Comparison of ENCODE assay signal across 7 mouse cellular contexts in genomic region chr16:33696811-33697575, GRCm38 (mm10). TPM values are rescaled to one million over a fixed set of nuclear protein-coding genes. Genes with fewer than 3 reads are reported as not detected.
DNase-seq lines count a peak whose midpoint lies in the region; ATAC-seq and TF ChIP-seq lines count a peak whose summit lies in the region.

No protein-coding gene starts in this region.

- no peak overlapping the region; the same call in 1 of the 2 replicates for H3K27ac ChIP-seq in thymus, adult 2 months (ENCODE audit: control insufficient read depth, insufficient read depth, low read length)
- H3K27ac ChIP-seq in forebrain, embryonic 13.5 days: peak overlapping the region; percentile 68
- H3K27ac ChIP-seq in hindbrain, embryonic 13.5 days: peak overlapping the region; percentile 41
- peak overlapping the region; percentile 72 for H3K27ac ChIP-seq in lung, embryonic 15.5 days
- peak overlapping the region; percentile 8 for H3K27ac ChIP-seq in stomach, postnatal 0 days (replicated peaks)

- H3K4me1 ChIP-seq in thymus, adult 2 months (replicated peaks; ENCODE audit: control insufficient read depth, insufficient read depth, low read length): peaks cover 29% of the 10 kb centered on the region
- peaks cover 87% of the 10 kb centered on the region for H3K4me1 ChIP-seq in forebrain, embryonic 13.5 days
- H3K4me1 ChIP-seq in hindbrain, embryonic 13.5 days (replicated peaks): peaks cover 57% of the 10 kb centered on the region
- H3K4me1 ChIP-seq in lung, embryonic 15.5 days: peaks cover 35% of the 10 kb centered on the region
- 0 out of 2 replicates have a peak, but pooled peaks cover 6% of the 10 kb centered on the region for H3K4me1 ChIP-seq in stomach, postnatal 0 days (replicated peaks; ENCODE audit: control insufficient read depth, insufficient read depth)

- no peak for TF ChIP-seq POLR2A in thymus, adult 2 months (IDR thresholded peaks at IDR 0.05; ENCODE audit: control insufficient read depth, extremely low read depth, insufficient read depth, low read length, poor library complexity)

- H3K27me3 ChIP-seq in thymus, adult 2 months (ENCODE audit: control insufficient read depth, insufficient read depth, low read length): no peaks in the 10 kb centered on the region
- no peaks in the 10 kb centered on the region for H3K27me3 ChIP-seq in forebrain, embryonic 13.5 days
- H3K27me3 ChIP-seq in hindbrain, embryonic 13.5 days: no peaks in the 10 kb centered on the region
- H3K27me3 ChIP-seq in lung, embryonic 15.5 days: no peaks in the 10 kb centered on the region
- no peaks in the 10 kb centered on the region for H3K27me3 ChIP-seq in stomach, postnatal 0 days (ENCODE audit: control insufficient read depth, insufficient read depth, low read length)

- WGBS in thymus, adult 2 months: 69% methylated on average over 13 of the region's 13 CpGs
- 66% methylated on average over 13 of the region's 13 CpGs for whole genome bisulfite sequencing in forebrain, embryonic 13.5 days
- WGBS in hindbrain, embryonic 13.5 days: 72% methylated on average over 13 of the region's 13 CpGs
- WGBS in lung, embryonic 15.5 days: 66% methylated on average over 13 of the region's 13 CpGs
- WGBS in stomach, postnatal 0 days: 67% methylated on average over 13 of the region's 13 CpGs

- no peaks in the 10 kb centered on the region for H3K9me3 ChIP-seq in forebrain, embryonic 13.5 days (replicated peaks)
- no peaks in the 10 kb centered on the region for H3K9me3 ChIP-seq in hindbrain, embryonic 13.5 days
- H3K9me3 ChIP-seq in lung, embryonic 15.5 days: no peaks in the 10 kb centered on the region
- H3K9me3 ChIP-seq in stomach, postnatal 0 days (ENCODE audit: control insufficient read depth, low read length): no peaks in the 10 kb centered on the region

- DNase-seq in thymus, postnatal 25 days: peak; percentile 21
- no peak for DNase-seq in thymus, adult 2 months
- no peak for DNase-seq in stomach, postnatal 0 days (ENCODE audit: low spot score)
- no peak for DNase-seq in thymus, adult 18-20 months

- 0 out of 2 replicates have a peak overlapping the region, but pooled peaks have one; percentile 14 for H3K4me2 ChIP-seq in forebrain, embryonic 13.5 days
- no peak overlapping the region for H3K4me2 ChIP-seq in hindbrain, embryonic 13.5 days
- H3K4me2 ChIP-seq in lung, embryonic 15.5 days: no peak overlapping the region
- no peak overlapping the region for H3K4me2 ChIP-seq in stomach, postnatal 0 days (replicated peaks; ENCODE audit: low read depth)

- TF ChIP-seq EP300 in stomach, postnatal 0 days (optimal IDR thresholded peaks at IDR 0.05): no peak

- peak; percentile 71 for ATAC-seq in forebrain, embryonic 13.5 days
- ATAC-seq in hindbrain, embryonic 13.5 days (ENCODE audit: low FRiP score): 0 out of 2 replicates have a peak, but pooled peaks have one; percentile 24
- peak; percentile 72; the same call in 1 of the 2 replicates for ATAC-seq in lung, embryonic 15.5 days (ENCODE audit: borderline replicate concordance, extremely low read depth, low FRiP score, low TSS enrichment)
- no peak; the same call in 1 of the 2 replicates for ATAC-seq in stomach, postnatal 0 days (ENCODE audit: low FRiP score, low TSS enrichment)

- no peaks in the 10 kb centered on the region for H3K36me3 ChIP-seq in thymus, adult 2 months (ENCODE audit: control insufficient read depth, insufficient read depth, low read length)
- H3K36me3 ChIP-seq in forebrain, embryonic 13.5 days (ENCODE audit: poor library complexity, severe bottlenecking): peaks cover 9% of the 10 kb centered on the region
- no peaks in the 10 kb centered on the region for H3K36me3 ChIP-seq in hindbrain, embryonic 13.5 days
- no peaks in the 10 kb centered on the region for H3K36me3 ChIP-seq in lung, embryonic 15.5 days
- H3K36me3 ChIP-seq in stomach, postnatal 0 days (ENCODE audit: control insufficient read depth, insufficient read depth, low read length): no peaks in the 10 kb centered on the region

- H3K4me3 ChIP-seq in thymus, adult 2 months (ENCODE audit: control insufficient read depth, insufficient read depth, low read length): no peak overlapping the region
- no peak overlapping the region for H3K4me3 ChIP-seq in forebrain, embryonic 13.5 days
- H3K4me3 ChIP-seq in hindbrain, embryonic 13.5 days: no peak overlapping the region
- H3K4me3 ChIP-seq in lung, embryonic 15.5 days: no peak overlapping the region
- no peak overlapping the region for H3K4me3 ChIP-seq in stomach, postnatal 0 days (ENCODE audit: low read depth, low read length)

- no peak for TF ChIP-seq CTCF in thymus, adult 2 months (IDR thresholded peaks at IDR 0.05; ENCODE audit: borderline replicate concordance, control insufficient read depth, extremely low read depth, insufficient read depth, low read length, poor library complexity)
- TF ChIP-seq CTCF in stomach, postnatal 0 days (IDR thresholded peaks at IDR 0.05; ENCODE audit: low read depth): no peak

- H3K9ac ChIP-seq in forebrain, embryonic 13.5 days: peak overlapping the region; percentile 41
- peak overlapping the region; percentile 7; the same call in 1 of the 2 replicates for H3K9ac ChIP-seq in hindbrain, embryonic 13.5 days
- no peak overlapping the region for H3K9ac ChIP-seq in lung, embryonic 15.5 days
- H3K9ac ChIP-seq in stomach, postnatal 0 days (ENCODE audit: low read length): no peak overlapping the region

RNA-seq across cellular contexts. Expression of gene Heg1, which starts 12.8 kb away (rescaled TPM):
- 39.1 and 43.7 TPM in 2 replicates for polyA plus RNA-seq in thymus, adult 2 months (2012; rRNA removed)
- polyA plus RNA-seq in forebrain, embryonic 13.5 days (2015; fragmentation: Nextera tagmentation; extraction: Ambion mirVana): 21.3 and 22.3 TPM in 2 replicates
- 10.2 and 10.6 TPM in 2 replicates for polyA plus RNA-seq in hindbrain, embryonic 13.5 days (2015; fragmentation: Nextera tagmentation; extraction: Ambion mirVana)
- polyA plus RNA-seq in lung, embryonic 15.5 days (2015; fragmentation: Nextera tagmentation; extraction: Ambion mirVana): 21.1 and 25.2 TPM in 2 replicates
- 8.5 and 9.1 TPM in 2 replicates for polyA plus RNA-seq in stomach, postnatal 0 days (2015; fragmentation: Nextera tagmentation; extraction: Ambion mirVana)

Comparison
In these comparisons a context has a peak if more than half of its experiments do, and no peak if none do; other contexts are left out.
1. H3K9ac ChIP-seq: peak in forebrain, embryonic 13.5 days (single experiment) and hindbrain, embryonic 13.5 days (single experiment); none in lung, embryonic 15.5 days (single experiment) and stomach, postnatal 0 days (single experiment).